Mouse (Mus musculus): Measurements from ENCODE around the gene Gpr176. TPM values are rescaled to one million over a fixed set of nuclear protein-coding genes. Genes with fewer than 3 reads are reported as not detected.
A peak's percentile ranks its signal among the peaks of the same experiment; 100 is the strongest.

Gene Gpr176
- 1.6 and 1.8 TPM in 2 replicates for polyA plus RNA-seq (2015; fragmentation: Nextera tagmentation; extraction: Ambion mirVana)

GRCm38 (mm10) chr2:118372901-118373571 is at the start of gene Gpr176:
Gene Gpr176 (minus strand): TSS chr2:118373419.
- peak; percentile 88 for ATAC-seq
- Histone ChIP-seq H3K36me3 (ENCODE audit: poor library complexity, severe bottlenecking) (no peaks in the 10 kb centered on the region), H3K27ac (peak within 1 kb of the TSS; percentile 25; the same call in 1 of the 2 replicates), H3K4me2 (peak within 1 kb of the TSS; percentile 96), H3K27me3 (peaks cover 32% of the 10 kb centered on the region), H3K9ac (peak within 1 kb of the TSS; percentile 70), H3K9me3 (replicated peaks) (no peaks in the 10 kb centered on the region), H3K4me3 (peak within 1 kb of the TSS; percentile 49), H3K4me1 (peaks cover 18% of the 10 kb centered on the region)
- WGBS, result under 1% methylated on average over 52 of the region's 59 CpGs

- Histone ChIP-seq H3K36me3 (ENCODE audit: poor library complexity, severe bottlenecking) (peaks cover 55% of the 10 kb centered on the region), H3K4me2 (no peak overlapping the region)
- 91% methylated on average over 8 of the region's 8 CpGs for WGBS
These were observed 49.2 kb upstream of the Gpr176 start for GRCm38 (mm10) chr2:118422385-118422784.

GRCm38 (mm10) chr2:118421951-118422350 is 48.7 kb upstream of the Gpr176 start:
- H3K27ac ChIP-seq, result no peak overlapping the region
- H3K4me2 ChIP-seq, result no peak overlapping the region
- ATAC-seq, result no peak
- no peaks in the 10 kb centered on the region for H3K9me3 ChIP-seq (replicated peaks)
- WGBS, result 93% methylated on average over 15 of the region's 15 CpGs
- H3K9ac ChIP-seq, result no peak overlapping the region
- H3K4me1 ChIP-seq, result no peaks in the 10 kb centered on the region
- H3K27me3 ChIP-seq, result no peaks in the 10 kb centered on the region
- peaks cover 55% of the 10 kb centered on the region for H3K36me3 ChIP-seq (ENCODE audit: poor library complexity, severe bottlenecking)
- no peak overlapping the region for H3K4me3 ChIP-seq

More at GRCm38 (mm10) chr2:118422385-118422784, 49.2 kb upstream of the Gpr176 start:
- H3K27me3 ChIP-seq, result no peaks in the 10 kb centered on the region
- no peak overlapping the region for H3K4me3 ChIP-seq
- no peaks in the 10 kb centered on the region for H3K9me3 ChIP-seq (replicated peaks)
- no peak overlapping the region for H3K27ac ChIP-seq
- no peak overlapping the region for H3K9ac ChIP-seq
- ATAC-seq, result no peak
- H3K4me1 ChIP-seq, result no peaks in the 10 kb centered on the region

- Histone ChIP-seq H3K9ac (no peak overlapping the region), H3K36me3 (ENCODE audit: poor library complexity, severe bottlenecking) (peaks cover 58% of the 10 kb centered on the region), H3K4me3 (no peak overlapping the region), H3K27me3 (no peaks in the 10 kb centered on the region), H3K4me1 (no peaks in the 10 kb centered on the region), H3K27ac (no peak overlapping the region), H3K9me3 (replicated peaks) (no peaks in the 10 kb centered on the region), H3K4me2 (no peak overlapping the region)
- ATAC-seq, result no peak
- WGBS, result 93% methylated on average over 4 of the region's 4 CpGs
These were observed 44.9 kb upstream of the Gpr176 start for GRCm38 (mm10) chr2:118418076-118418475.

- WGBS, result 92% methylated on average over 6 of the region's 6 CpGs
- Histone ChIP-seq H3K9ac (no peak overlapping the region), H3K4me3 (no peak overlapping the region), H3K9me3 (replicated peaks) (no peaks in the 10 kb centered on the region), H3K27me3 (no peaks in the 10 kb centered on the region), H3K36me3 (ENCODE audit: poor library complexity, severe bottlenecking) (peaks cover 64% of the 10 kb centered on the region), H3K4me1 (no peaks in the 10 kb centered on the region), H3K27ac (no peak overlapping the region), H3K4me2 (no peak overlapping the region)
- ATAC-seq, result no peak
These were observed 42.6 kb upstream of the Gpr176 start for GRCm38 (mm10) chr2:118415601-118416355.

GRCm38 (mm10) chr2:118412821-118413220 is 39.6 kb upstream of the Gpr176 start:
- no peak overlapping the region for H3K9ac ChIP-seq
- H3K9me3 ChIP-seq (replicated peaks), result no peaks in the 10 kb centered on the region
- H3K4me2 ChIP-seq, result no peak overlapping the region
- H3K4me1 ChIP-seq, result no peaks in the 10 kb centered on the region
- no peak overlapping the region for H3K27ac ChIP-seq
- WGBS, result 96% methylated on average over 11 of the region's 11 CpGs
- H3K36me3 ChIP-seq (ENCODE audit: poor library complexity, severe bottlenecking), result peaks cover 63% of the 10 kb centered on the region
- no peak for ATAC-seq
- no peaks in the 10 kb centered on the region for H3K27me3 ChIP-seq
- H3K4me3 ChIP-seq, result no peak overlapping the region

GRCm38 (mm10) chr2:118408336-118408895 is 35.2 kb upstream of the Gpr176 start:
- no peak for ATAC-seq
- no peaks in the 10 kb centered on the region for H3K9me3 ChIP-seq (replicated peaks)
- H3K36me3 ChIP-seq (ENCODE audit: poor library complexity, severe bottlenecking), result peaks cover 36% of the 10 kb centered on the region
- no peak overlapping the region for H3K27ac ChIP-seq
- no peaks in the 10 kb centered on the region for H3K27me3 ChIP-seq
- H3K4me2 ChIP-seq, result no peak overlapping the region
- peaks cover 5% of the 10 kb centered on the region; the same call in 1 of the 2 replicates for H3K4me1 ChIP-seq
- WGBS, result 85% methylated on average over 4 of the region's 4 CpGs
- H3K4me3 ChIP-seq, result no peak overlapping the region
- H3K9ac ChIP-seq, result no peak overlapping the region

- Histone ChIP-seq H3K9ac (no peak overlapping the region), H3K36me3 (ENCODE audit: poor library complexity, severe bottlenecking) (peaks cover 20% of the 10 kb centered on the region), H3K4me3 (no peak overlapping the region), H3K4me2 (no peak overlapping the region), H3K27ac (no peak overlapping the region), H3K4me1 (peaks cover 8% of the 10 kb centered on the region), H3K27me3 (no peaks in the 10 kb centered on the region), H3K9me3 (replicated peaks) (no peaks in the 10 kb centered on the region)
- 73% methylated on average over 2 of the region's 2 CpGs for WGBS
- no peak for ATAC-seq
These were observed 33.6 kb upstream of the Gpr176 start for GRCm38 (mm10) chr2:118406811-118407210.

GRCm38 (mm10) chr2:118405568-118405967 is 32.3 kb upstream of the Gpr176 start:
- Histone ChIP-seq H3K9me3 (replicated peaks) (no peaks in the 10 kb centered on the region), H3K27ac (no peak overlapping the region), H3K4me1 (peaks cover 10% of the 10 kb centered on the region), H3K27me3 (no peaks in the 10 kb centered on the region), H3K9ac (no peak overlapping the region), H3K36me3 (ENCODE audit: poor library complexity, severe bottlenecking) (peaks cover 9% of the 10 kb centered on the region), H3K4me3 (no peak overlapping the region), H3K4me2 (no peak overlapping the region)
- WGBS, result 92% methylated on average over 4 of the region's 4 CpGs
- ATAC-seq, result no peak

GRCm38 (mm10) chr2:118404336-118404735 is 31.1 kb upstream of the Gpr176 start:
- no peak for ATAC-seq
- Histone ChIP-seq H3K4me1 (peaks cover 10% of the 10 kb centered on the region), H3K4me2 (no peak overlapping the region), H3K9me3 (replicated peaks) (no peaks in the 10 kb centered on the region), H3K9ac (no peak overlapping the region), H3K27ac (no peak overlapping the region; the same call in 1 of the 2 replicates), H3K36me3 (ENCODE audit: poor library complexity, severe bottlenecking) (peaks cover 6% of the 10 kb centered on the region), H3K27me3 (no peaks in the 10 kb centered on the region), H3K4me3 (no peak overlapping the region)
- 65% methylated on average over 5 of the region's 5 CpGs for WGBS

- ATAC-seq, result 0 out of 2 replicates have a peak, but pooled peaks have one; percentile 45
- H3K27me3 ChIP-seq, result no peaks in the 10 kb centered on the region
- H3K4me2 ChIP-seq, result no peak overlapping the region
- H3K9ac ChIP-seq, result no peak overlapping the region
- no peaks in the 10 kb centered on the region; the same call in 1 of the 2 replicates for H3K36me3 ChIP-seq (ENCODE audit: poor library complexity, severe bottlenecking)
- H3K4me3 ChIP-seq, result no peak overlapping the region
- H3K9me3 ChIP-seq (replicated peaks), result no peaks in the 10 kb centered on the region
- WGBS, result 66% methylated on average over 5 of the region's 5 CpGs
- H3K27ac ChIP-seq, result no peak overlapping the region
- peaks cover 10% of the 10 kb centered on the region for H3K4me1 ChIP-seq
These were observed 28.9 kb upstream of the Gpr176 start for GRCm38 (mm10) chr2:118401834-118402727.

All from forebrain, embryonic 13.5 days (tissue).